Mouse (Mus musculus): Measurements from ENCODE around the gene Rere. TPM values are rescaled to one million over a fixed set of nuclear protein-coding genes. Genes with fewer than 3 reads are reported as not detected.

Rere gene
- total RNA-seq, 1 experiment: 21.7 TPM

DNA sequence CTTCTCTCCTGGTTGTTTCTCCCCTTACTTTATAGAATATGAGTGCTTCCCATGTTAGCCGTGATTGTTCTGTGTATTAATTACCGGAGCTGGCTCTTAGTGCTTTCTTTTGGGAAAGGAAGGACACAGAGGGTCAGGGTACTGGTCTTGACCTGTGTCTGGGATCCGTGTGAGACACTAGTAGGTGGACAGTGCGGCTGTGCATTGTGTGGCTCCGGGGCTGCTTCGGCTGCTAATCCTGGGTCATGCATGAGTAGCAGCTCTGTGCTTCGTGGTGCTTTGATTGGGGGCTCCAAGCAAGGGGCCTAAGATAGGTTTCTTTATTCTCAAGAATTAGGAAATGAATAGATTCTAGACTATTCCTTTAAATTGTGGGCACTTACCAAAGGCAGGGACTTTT, 175.0 kb downstream of the Rere start:
- Histone ChIP-seq H3K4me3 (ENCODE audit: insufficient read depth in 1 of 2, low read depth in 1 of 2, low read length in 2 of 2, poor library complexity in 1 of 2, severe bottlenecking in 1 of 2) (no peak overlapping the region), H3K9me3 (ENCODE audit: control insufficient read depth, insufficient read depth, low read depth, low read length) (no peaks in the 10 kb centered on the region), H3K4me1 (ENCODE audit: control insufficient read depth in 2 of 2, insufficient read depth in 2 of 2, low read length in 2 of 2, poor library complexity in 1 of 2) (peaks cover 2 to 3% of the 10 kb centered on the region in 2 experiments; a peak in 1 of 4 replicates), H3K36me3 (ENCODE audit: control insufficient read depth, insufficient read depth, low read length, poor library complexity, severe bottlenecking) (no peaks in the 10 kb centered on the region), H3K9ac (ENCODE audit: insufficient read depth, low read depth, low read length, poor library complexity, severe bottlenecking) (no peak overlapping the region), H3K27ac (ENCODE audit: insufficient read depth, low read depth, low read length, poor library complexity, severe bottlenecking) (no peak overlapping the region)
- no peak for TF ChIP-seq ZNF384 (IDR thresholded peaks at IDR 0.05; ENCODE audit: low read depth, low read length)
- TF ChIP-seq HCFC1 (IDR thresholded peaks at IDR 0.05; ENCODE audit: borderline replicate concordance, insufficient read depth, low read length): no peak
- DNase-seq (ENCODE audit: low read depth, low spot score): no peak
- in situ Hi-C loops (cut with MboI; ENCODE audit: low sequenced_read_pairs in 2 of 2, unreplicated experiment in 2 of 2): no loop called here

GRCm38 (mm10) chr4:150456886-150457285, 175.4 kb downstream of the Rere start:
- Histone ChIP-seq H3K9me3 (ENCODE audit: control insufficient read depth, insufficient read depth, low read depth, low read length) (no peaks in the 10 kb centered on the region), H3K4me3 (ENCODE audit: insufficient read depth in 1 of 2, low read depth in 1 of 2, low read length in 2 of 2, poor library complexity in 1 of 2, severe bottlenecking in 1 of 2) (no peak overlapping the region), H3K27ac (ENCODE audit: insufficient read depth, low read depth, low read length, poor library complexity, severe bottlenecking) (no peak overlapping the region), H3K36me3 (ENCODE audit: control insufficient read depth, insufficient read depth, low read length, poor library complexity, severe bottlenecking) (no peaks in the 10 kb centered on the region), H3K4me1 (ENCODE audit: control insufficient read depth in 2 of 2, insufficient read depth in 2 of 2, low read length in 2 of 2, poor library complexity in 1 of 2) (peaks cover 3 to 6% of the 10 kb centered on the region in 2 experiments; a peak in 1 of 4 replicates), H3K9ac (ENCODE audit: insufficient read depth, low read depth, low read length, poor library complexity, severe bottlenecking) (no peak overlapping the region)
- in situ Hi-C loops (cut with MboI; ENCODE audit: low sequenced_read_pairs in 2 of 2, unreplicated experiment in 2 of 2): no loop called here
- TF ChIP-seq CHD2 (IDR thresholded peaks at IDR 0.05; ENCODE audit: low read depth, low read length) (no peak), ZNF384 (IDR thresholded peaks at IDR 0.05; ENCODE audit: low read depth, low read length) (no peak), MAFK (IDR thresholded peaks at IDR 0.05; ENCODE audit: insufficient read depth, low read depth, low read length) (no peak), ZC3H11A (IDR thresholded peaks at IDR 0.05; ENCODE audit: borderline replicate concordance, low read depth, low read length) (no peak), HCFC1 (IDR thresholded peaks at IDR 0.05; ENCODE audit: borderline replicate concordance, insufficient read depth, low read length) (no peak)
- no peak for DNase-seq (ENCODE audit: low read depth, low spot score)

DNA sequence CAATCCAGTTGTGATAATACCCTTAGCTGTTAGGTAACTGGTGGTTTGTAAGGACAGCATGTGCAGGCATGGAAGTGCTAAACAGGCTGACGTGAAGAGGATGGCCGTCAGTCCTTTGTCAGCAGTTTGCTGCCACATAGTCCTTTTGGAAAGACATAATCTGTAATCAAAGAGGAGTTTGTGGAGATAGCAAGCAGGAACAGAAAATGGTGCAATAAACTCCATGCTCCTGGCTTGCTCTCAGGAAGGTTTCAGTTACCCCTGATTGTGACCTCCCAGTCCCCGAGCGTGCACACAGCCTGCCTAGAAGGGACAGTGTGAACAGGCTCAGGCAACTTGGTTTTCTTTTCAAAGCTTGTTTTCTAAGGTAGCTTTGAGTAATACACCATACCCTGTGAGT, 175.9 kb downstream of the Rere start:
- TF ChIP-seq HCFC1 (IDR thresholded peaks at IDR 0.05; ENCODE audit: borderline replicate concordance, insufficient read depth, low read length) (no peak), CHD2 (IDR thresholded peaks at IDR 0.05; ENCODE audit: low read depth, low read length) (no peak), ZC3H11A (IDR thresholded peaks at IDR 0.05; ENCODE audit: borderline replicate concordance, low read depth, low read length) (no peak), ZNF384 (IDR thresholded peaks at IDR 0.05; ENCODE audit: low read depth, low read length) (no peak), MAFK (IDR thresholded peaks at IDR 0.05; ENCODE audit: insufficient read depth, low read depth, low read length) (no peak)
- Histone ChIP-seq H3K9ac (ENCODE audit: insufficient read depth, low read depth, low read length, poor library complexity, severe bottlenecking) (no peak overlapping the region), H3K4me1 (ENCODE audit: control insufficient read depth in 2 of 2, insufficient read depth in 2 of 2, low read length in 2 of 2, poor library complexity in 1 of 2) (peaks cover 3 to 6% of the 10 kb centered on the region in 2 experiments; a peak in 1 of 4 replicates), H3K27ac (ENCODE audit: insufficient read depth, low read depth, low read length, poor library complexity, severe bottlenecking) (no peak overlapping the region), H3K9me3 (ENCODE audit: control insufficient read depth, insufficient read depth, low read depth, low read length) (no peaks in the 10 kb centered on the region), H3K4me3 (ENCODE audit: insufficient read depth in 1 of 2, low read depth in 1 of 2, low read length in 2 of 2, poor library complexity in 1 of 2, severe bottlenecking in 1 of 2) (no peak overlapping the region), H3K36me3 (ENCODE audit: control insufficient read depth, insufficient read depth, low read length, poor library complexity, severe bottlenecking) (no peaks in the 10 kb centered on the region)
- no peak for DNase-seq (ENCODE audit: low read depth, low spot score)
- in situ Hi-C loops (cut with MboI; ENCODE audit: low sequenced_read_pairs in 2 of 2, unreplicated experiment in 2 of 2): no loop called here

- H3K4me1 ChIP-seq (ENCODE audit: control insufficient read depth in 2 of 2, insufficient read depth in 2 of 2, low read length in 2 of 2, poor library complexity in 1 of 2): peaks cover 3 to 6% of the 10 kb centered on the region in 2 experiments; a peak in 1 of 4 replicates
- H3K9me3 ChIP-seq (ENCODE audit: control insufficient read depth, insufficient read depth, low read depth, low read length): no peaks in the 10 kb centered on the region
- TF ChIP-seq MAFK (IDR thresholded peaks at IDR 0.05; ENCODE audit: insufficient read depth, low read depth, low read length): no peak
- no peak for TF ChIP-seq CHD2 (IDR thresholded peaks at IDR 0.05; ENCODE audit: low read depth, low read length)
- TF ChIP-seq HCFC1 (IDR thresholded peaks at IDR 0.05; ENCODE audit: borderline replicate concordance, insufficient read depth, low read length): no peak
- TF ChIP-seq ZC3H11A (IDR thresholded peaks at IDR 0.05; ENCODE audit: borderline replicate concordance, low read depth, low read length): no peak
- no peak for TF ChIP-seq ZNF384 (IDR thresholded peaks at IDR 0.05; ENCODE audit: low read depth, low read length)
- DNase-seq (ENCODE audit: low read depth, low spot score): no peak
- no peak overlapping the region for H3K4me3 ChIP-seq (ENCODE audit: insufficient read depth in 1 of 2, low read depth in 1 of 2, low read length in 2 of 2, poor library complexity in 1 of 2, severe bottlenecking in 1 of 2)
- no peaks in the 10 kb centered on the region for H3K36me3 ChIP-seq (ENCODE audit: control insufficient read depth, insufficient read depth, low read length, poor library complexity, severe bottlenecking)
- in situ Hi-C loops (cut with MboI; ENCODE audit: low sequenced_read_pairs in 2 of 2, unreplicated experiment in 2 of 2): no loop called here
- H3K9ac ChIP-seq (ENCODE audit: insufficient read depth, low read depth, low read length, poor library complexity, severe bottlenecking): no peak overlapping the region
- no peak overlapping the region for H3K27ac ChIP-seq (ENCODE audit: insufficient read depth, low read depth, low read length, poor library complexity, severe bottlenecking)
These were observed 176.3 kb downstream of the Rere start for GRCm38 (mm10) chr4:150457771-150458170.
